In the genomic region with DNA sequence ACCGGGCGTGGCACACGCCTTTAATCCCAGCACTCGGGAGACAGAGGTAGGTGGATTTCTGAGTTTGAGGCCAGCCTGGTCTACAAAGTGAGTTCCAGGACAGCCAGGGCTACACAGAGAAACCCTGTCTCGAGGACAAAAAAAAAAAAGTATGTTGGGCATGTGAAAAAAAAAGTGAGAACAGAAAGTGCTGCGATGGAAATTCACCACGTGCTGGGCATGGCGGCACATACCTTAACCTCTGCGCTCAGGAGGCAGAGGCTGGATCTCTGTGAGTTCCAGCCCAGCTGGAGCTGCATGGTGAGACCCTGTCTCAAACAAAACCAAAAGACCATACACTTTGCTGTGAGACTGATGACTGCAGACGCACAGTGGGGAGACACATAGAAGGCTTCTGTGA, we compare ENCODE assay signal across 22 mouse cellular contexts. TPM values are rescaled to one million over a fixed set of nuclear protein-coding genes. Genes with fewer than 3 reads are reported as not detected.
DNase-seq lines count a peak whose midpoint lies in the region; ATAC-seq and TF ChIP-seq lines count a peak whose summit lies in the region.
"Had no signal": no experiment of that assay in that cellular context is flagged by ENCODE, and none has a peak within 500 bp of the region (broad histone marks: within the 10 kb centered on the region; RNA-seq: fewer than 3 reads in every experiment).

No protein-coding gene starts in this region.

- no peaks in the 10 kb centered on the region for H3K36me3 ChIP-seq in intestine, embryonic 14.5 days (ENCODE audit: control insufficient read depth, insufficient read depth, low read length)
- no peaks in the 10 kb centered on the region for H3K36me3 ChIP-seq in intestine, embryonic 16.5 days (ENCODE audit: control insufficient read depth, insufficient read depth, low read length)
- H3K36me3 ChIP-seq in CH12.LX (replicated peaks in 1 of 2; ENCODE audit: control insufficient read depth in 1 of 2, insufficient read depth in 1 of 2, low read length in 1 of 2), result no peaks in the 10 kb centered on the region
- H3K36me3 ChIP-seq: G1E had no signal

- TF ChIP-seq POLR2A in CH12.LX (IDR thresholded peaks at IDR 0.05; ENCODE audit: low read depth, low read length), result no peak

- WGBS in intestine, embryonic 14.5 days, result 90% methylated on average over 10 of the region's 10 CpGs
- WGBS in intestine, embryonic 16.5 days, result 84% methylated on average over 10 of the region's 10 CpGs

- no peak overlapping the region for H3K27ac ChIP-seq in intestine, embryonic 14.5 days (ENCODE audit: low read depth)
- no peak overlapping the region for H3K27ac ChIP-seq in intestine, embryonic 16.5 days (ENCODE audit: low read length)
- H3K27ac ChIP-seq in CH12.LX (ENCODE audit: insufficient read depth, low read depth), result no peak overlapping the region

- TF ChIP-seq EP300 in CH12.LX (IDR thresholded peaks at IDR 0.05; ENCODE audit: low read length), result no peak

- no peak for ATAC-seq in intestine, embryonic 14.5 days (replicated peaks; ENCODE audit: low FRiP score, low TSS enrichment, low read depth)
- no peak for ATAC-seq in intestine, embryonic 16.5 days
- ATAC-seq: activated CD4-positive, CD25-positive, alpha-beta regulatory T cell, adult 4 months; CD4-positive, CD25-positive, alpha-beta regulatory T cell, adult 4 months; Patski had no signal

- H3K4me3 ChIP-seq in intestine, embryonic 14.5 days (ENCODE audit: low read depth, low read length), result no peak overlapping the region
- no peak overlapping the region for H3K4me3 ChIP-seq in intestine, embryonic 16.5 days (ENCODE audit: low read length)
- no peak overlapping the region for H3K4me3 ChIP-seq in CH12.LX (replicated peaks in 1 of 3; ENCODE audit: low read depth in 2 of 3, low read length in 2 of 3, poor library complexity in 1 of 3)

- dilution Hi-C loops in CH12.LX (cut with MboI; ENCODE audit: extremely low pct_ligation_motif_present, extremely low pct_unique_long_range_greater_than_20kb, low sequenced_read_pairs), result no loop called here

- H3K79me2 ChIP-seq in CH12.LX (replicated peaks; ENCODE audit: control insufficient read depth, extremely low read depth, insufficient read depth, poor library complexity, severe bottlenecking), result no peaks in the 10 kb centered on the region

- no peak overlapping the region for H3K4me2 ChIP-seq in intestine, embryonic 14.5 days (ENCODE audit: low read length)
- H3K4me2 ChIP-seq in intestine, embryonic 16.5 days (ENCODE audit: low read depth, low read length), result no peak overlapping the region
- no peak overlapping the region for H3K4me2 ChIP-seq in CH12.LX (ENCODE audit: insufficient read depth, low read depth, poor library complexity, severe bottlenecking)

- no peaks in the 10 kb centered on the region for H3K27me3 ChIP-seq in intestine, embryonic 14.5 days (replicated peaks; ENCODE audit: control insufficient read depth, insufficient read depth, low read length)
- no peaks in the 10 kb centered on the region for H3K27me3 ChIP-seq in intestine, embryonic 16.5 days (replicated peaks; ENCODE audit: control insufficient read depth, insufficient read depth, low read length)
- no peaks in the 10 kb centered on the region for H3K27me3 ChIP-seq in CH12.LX (replicated peaks)
- H3K27me3 ChIP-seq: Patski had no signal

- no peaks in the 10 kb centered on the region for H3K9me3 ChIP-seq in intestine, embryonic 14.5 days (ENCODE audit: control insufficient read depth, low read length)
- no peaks in the 10 kb centered on the region for H3K9me3 ChIP-seq in intestine, embryonic 16.5 days (ENCODE audit: control insufficient read depth, low read length)
- peaks cover 5% of the 10 kb centered on the region for H3K9me3 ChIP-seq in CH12.LX (replicated peaks; ENCODE audit: low read length)

- TF ChIP-seq RAD21 in CH12.LX (IDR thresholded peaks at IDR 0.05; ENCODE audit: low read depth, low read length), result no peak

- in situ Hi-C loops in CH12.LX (cut with MboI; ENCODE audit: low pct_ligation_motif_present, low pct_unique_long_range_greater_than_20kb, low sequenced_read_pairs), result no loop called here

- no peaks in the 10 kb centered on the region for H3K4me1 ChIP-seq in intestine, embryonic 14.5 days (replicated peaks; ENCODE audit: control insufficient read depth, insufficient read depth, low read length)
- no peaks in the 10 kb centered on the region for H3K4me1 ChIP-seq in intestine, embryonic 16.5 days (ENCODE audit: control insufficient read depth, insufficient read depth, low read length)
- no peaks in the 10 kb centered on the region; a peak in 1 of 4 replicates for H3K4me1 ChIP-seq in CH12.LX (ENCODE audit: control insufficient read depth in 1 of 2, insufficient read depth in 2 of 2)

- H3K9ac ChIP-seq in intestine, embryonic 14.5 days (ENCODE audit: low read length), result no peak overlapping the region
- no peak overlapping the region for H3K9ac ChIP-seq in intestine, embryonic 16.5 days (ENCODE audit: low read depth, low read length)
- H3K9ac ChIP-seq in CH12.LX (ENCODE audit: insufficient read depth, low read depth), result no peak overlapping the region

- TF ChIP-seq CTCF in CH12.LX (conservative IDR thresholded peaks at IDR 0.05 in 1 of 2, IDR thresholded peaks at IDR 0.05 in 1 of 2; ENCODE audit: low read depth in 2 of 2, low read length in 2 of 2), result no peak

- peak; percentile 39 for DNase-seq in heart, adult 11 months
- no peak for DNase-seq in heart, adult 9 months (ENCODE audit: low spot score in 2 of 2)
- peak; percentile 32 for DNase-seq in intestine, embryonic 14.5 days (ENCODE audit: low spot score)
- no peak for DNase-seq in CH12.LX (ENCODE audit: extremely low read depth)
- DNase-seq in cerebellum, adult 18-20 months, result no peak
- DNase-seq: adrenal gland, adult 2 months; adrenal gland, adult 8-10 months; adrenal gland, postnatal 10 days; adrenal gland, postnatal 14 days; adrenal gland, postnatal 25 days; adrenal gland, postnatal 36 days; B cell, adult 2 months; cerebellum, adult 11 months; cerebellum, adult 11-12 months; cerebellum, adult 2 months; cerebellum, adult 8-10 months had no signal

TF ChIP-seq in CH12.LX, 34 proteins besides CTCF, POLR2A, EP300 and RAD21:
- TF ChIP-seq USF2 (conservative IDR thresholded peaks at IDR 0.05; ENCODE audit: low read depth, low read length) (no peak), ZNF384 (IDR thresholded peaks at IDR 0.05; ENCODE audit: low read depth, low read length) (peak; percentile 69), BHLHE40 (IDR thresholded peaks at IDR 0.05; ENCODE audit: low read depth, low read length) (peak; percentile 74), HCFC1 (IDR thresholded peaks at IDR 0.05; ENCODE audit: low read depth, low read length) (no peak), ETS1 (conservative IDR thresholded peaks at IDR 0.05; ENCODE audit: low read depth, low read length) (no peak), E2F4 (IDR thresholded peaks at IDR 0.05; ENCODE audit: insufficient replicate concordance, low read depth, low read length) (no peak), NRF1 (IDR thresholded peaks at IDR 0.05; ENCODE audit: low read depth, low read length) (no peak), ZKSCAN1 (IDR thresholded peaks at IDR 0.05; ENCODE audit: borderline replicate concordance, low read depth, low read length) (no peak)

RNA-seq across cellular contexts. Expression of a gene that starts 4.7 kb away (rescaled TPM):
- polyA plus RNA-seq in intestine, embryonic 14.5 days (2014; fragmentation: Nextera tagmentation; extraction: Ambion mirVana), result 0.22 and 0.38 TPM in 2 replicates
- 0.13 and 0.17 TPM in 2 replicates for polyA plus RNA-seq in intestine, embryonic 16.5 days (2015; fragmentation: Nextera tagmentation; extraction: Ambion mirVana)
- 0.04 and 0.13 TPM in 2 replicates for total RNA-seq in CH12.LX (2012; rRNA removed)
- total RNA-seq in CH12.LX (2014; rRNA removed), result not detected in 2 replicates
- 0.15 TPM in 1 of 2 replicates, not detected in the other for polyA plus RNA-seq in CH12.LX (2012; ENCODE audit: insufficient read length, low read depth)
- total RNA-seq: MEL had no signal
- polyA plus RNA-seq: G1E had no signal

Comparison
In these comparisons a context has a peak if more than half of its experiments do, and no peak if none do; other contexts are left out.
1. DNase-seq: peak in heart, adult 11 months (single experiment) and intestine, embryonic 14.5 days (single experiment); none in heart, adult 9 months (0 of 2), CH12.LX (single experiment) and cerebellum, adult 18-20 months (0 of 2).